Mouse (Mus musculus) gastrocnemius, adult 2 months (tissue): ENCODE results near the gene Plppr4. TPM values are rescaled to one million over a fixed set of nuclear protein-coding genes. Genes with fewer than 3 reads are reported as not detected.

ENCODE experiments used
- DNase-seq: peaks from one replicate; pipeline ENCODE4 v3.0.0; 2022
- H3K27ac ChIP-seq: fragments of 200-600 bp; 2 replicates; pipeline ENCODE4 v1.8.1; 2022; ENCODE audit warnings: mild to moderate bottlenecking
- H3K4me3 ChIP-seq: fragments of 200-600 bp; 2 replicates; pipeline ENCODE4 v1.8.1; 2022; ENCODE audit warnings: mild to moderate bottlenecking, moderate library complexity
- CTCF ChIP-seq: fragments of 200-600 bp; IDR thresholded peaks from 2 replicates; pipeline ENCODE4 v1.8.1; 2022; ENCODE audit warnings: antibody characterized with exemption, mild to moderate bottlenecking, moderate library complexity
- intact Hi-C: fragments of 180-260 bp; cut with DNase I; formaldehyde crosslinking; loops from one replicate; pipeline ENCODE4 v1.15.1; 2025
- microRNA-seq: library from miRNA; unstranded; fragments of <30 nt; microRNA quantifications from one replicate; pipeline ENCODE4 v1.2.0, GENCODE M21; 2021
- total RNA-seq, 2 experiments: library from RNA; stranded (reverse); gene quantifications; 2 replicates each; pipeline ENCODE4 v1.2.3; 2021

Plppr4 gene
- total RNA-seq, 2 experiments from 2014 or later, result 0.11 TPM; not detected in 1

DNA sequence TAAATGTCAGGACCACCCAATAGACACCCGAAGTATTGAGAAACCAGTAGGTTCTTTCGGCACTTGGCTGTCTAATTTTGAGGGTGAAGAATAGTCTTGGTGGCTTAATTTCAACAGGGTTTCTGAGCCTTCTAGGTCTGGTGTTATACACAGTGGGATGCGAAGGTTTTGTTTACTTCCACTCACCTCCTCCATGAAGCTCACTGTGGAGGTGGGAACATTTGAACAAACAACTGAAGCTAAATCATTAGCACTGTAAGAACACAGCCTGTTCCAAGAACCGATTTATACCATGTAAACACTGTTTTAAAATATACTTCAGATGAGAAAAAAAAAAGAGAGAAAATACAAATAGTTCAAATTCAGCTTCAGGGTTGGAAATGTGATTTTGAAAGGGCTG lies 47.3 kb downstream of the Plppr4 start:
- intact Hi-C loops, result no loop called here
- no peak for TF ChIP-seq CTCF
- H3K27ac ChIP-seq, result no peak overlapping the region
- DNase-seq, result no peak
- H3K4me3 ChIP-seq, result no peak overlapping the region

DNA sequence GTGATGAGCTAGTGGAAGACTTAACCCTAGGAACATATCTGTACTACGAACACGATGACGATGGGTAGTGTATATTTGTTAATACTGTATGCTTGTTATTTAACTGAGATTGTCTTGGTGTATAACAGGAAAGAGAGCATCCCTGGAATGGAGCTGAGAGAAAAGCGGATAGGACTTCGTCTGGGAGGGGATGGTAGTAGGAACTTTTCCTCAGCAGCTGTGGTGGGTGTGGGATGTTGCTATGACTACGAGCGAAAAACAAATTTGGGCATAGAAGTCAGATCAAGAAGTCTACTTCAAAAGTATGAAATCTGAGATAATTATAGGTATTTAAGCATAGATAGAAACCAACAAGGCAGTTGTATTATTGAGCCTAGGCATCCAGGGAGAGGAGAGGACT lies 48.6 kb downstream of the Plppr4 start:
- Histone ChIP-seq H3K27ac (no peak overlapping the region), H3K4me3 (no peak overlapping the region)
- no peak for TF ChIP-seq CTCF
- intact Hi-C loops, result no loop called here
- no peak for DNase-seq

DNA sequence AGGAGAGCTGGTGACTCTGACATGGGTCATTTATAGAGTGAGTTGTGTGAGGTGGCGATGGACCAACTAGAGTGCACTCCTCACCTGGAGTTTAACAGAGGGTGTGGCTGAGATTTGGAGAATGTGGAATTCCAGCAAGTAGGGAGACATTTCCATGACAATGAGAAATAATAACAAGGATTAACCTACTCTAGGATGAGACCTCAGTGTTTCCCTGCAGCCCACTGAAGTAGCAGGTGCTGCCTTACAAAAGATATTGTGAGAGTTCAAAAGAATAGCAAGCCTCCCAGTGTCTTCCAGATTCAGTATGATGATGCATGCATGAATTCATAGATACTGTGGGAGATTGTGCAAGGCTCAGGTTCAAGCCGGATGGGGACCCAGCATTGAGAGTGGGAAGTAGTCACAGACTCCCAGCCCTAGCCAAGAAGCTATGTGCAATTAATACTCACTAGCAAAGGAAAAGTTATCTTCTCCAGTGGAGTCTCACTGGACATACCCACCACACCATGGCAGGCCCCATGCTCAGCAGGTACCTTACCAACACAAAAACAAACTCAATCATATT lies 49.8 kb downstream of the Plppr4 start:
- no peak for TF ChIP-seq CTCF
- DNase-seq, result no peak
- H3K27ac ChIP-seq, result no peak overlapping the region
- no peak overlapping the region for H3K4me3 ChIP-seq
- intact Hi-C loops, result no loop called here

DNA sequence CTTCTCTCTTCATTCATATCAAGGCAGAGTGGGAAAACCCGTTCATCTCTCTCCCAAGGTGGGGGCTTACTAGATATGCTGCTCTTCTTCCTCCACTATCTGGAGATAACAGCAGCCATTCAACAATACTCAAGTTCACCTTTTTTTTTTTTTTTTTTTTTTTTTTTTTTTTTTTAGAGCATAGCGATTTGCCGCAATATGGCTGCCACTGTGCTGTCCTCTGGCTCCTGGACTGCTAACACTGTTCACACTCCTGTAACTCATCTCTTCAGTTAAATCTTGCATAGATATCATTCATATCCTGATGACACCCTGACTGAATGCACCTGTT lies 51.1 kb downstream of the Plppr4 start:
- no peak for TF ChIP-seq CTCF
- DNase-seq, result no peak
- intact Hi-C loops, result no loop called here
- Histone ChIP-seq H3K4me3 (no peak overlapping the region), H3K27ac (no peak overlapping the region)

DNA sequence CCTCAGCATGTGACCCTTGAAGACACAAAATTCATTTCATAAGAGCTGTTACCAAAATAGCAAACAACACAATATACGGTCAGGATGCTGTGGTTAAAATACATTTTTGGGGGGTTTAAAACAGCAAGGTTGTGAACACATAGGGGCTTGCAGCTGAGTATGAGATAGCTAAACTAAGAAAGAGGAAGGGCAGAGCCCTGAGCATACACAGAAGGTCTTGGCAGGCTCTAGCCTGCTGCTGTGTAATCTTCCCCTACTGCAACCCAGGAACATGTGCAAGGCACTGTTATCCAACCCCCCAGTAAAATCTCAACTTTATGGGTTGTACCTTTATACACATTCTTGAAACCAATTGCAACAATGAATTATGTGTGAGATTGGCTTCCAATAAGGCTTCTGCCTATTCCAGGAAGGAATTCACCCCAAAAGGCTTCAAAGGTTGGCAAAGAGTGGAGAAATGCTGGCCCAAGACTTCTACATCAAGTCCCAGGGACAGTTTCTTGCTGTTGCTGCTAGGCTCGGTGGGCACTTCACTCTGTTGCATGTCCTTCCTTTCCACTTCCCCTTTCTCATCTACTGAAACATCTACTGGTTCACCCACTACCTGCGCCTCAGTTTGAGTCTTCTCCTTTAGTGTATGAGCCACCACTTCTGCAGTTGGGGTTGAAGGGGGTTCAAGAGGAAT lies 51.6 kb downstream of the Plppr4 start:
- DNase-seq, result no peak
- H3K4me3 ChIP-seq, result no peak overlapping the region
- intact Hi-C loops, result no loop called here
- no peak for TF ChIP-seq CTCF
- H3K27ac ChIP-seq, result no peak overlapping the region

DNA sequence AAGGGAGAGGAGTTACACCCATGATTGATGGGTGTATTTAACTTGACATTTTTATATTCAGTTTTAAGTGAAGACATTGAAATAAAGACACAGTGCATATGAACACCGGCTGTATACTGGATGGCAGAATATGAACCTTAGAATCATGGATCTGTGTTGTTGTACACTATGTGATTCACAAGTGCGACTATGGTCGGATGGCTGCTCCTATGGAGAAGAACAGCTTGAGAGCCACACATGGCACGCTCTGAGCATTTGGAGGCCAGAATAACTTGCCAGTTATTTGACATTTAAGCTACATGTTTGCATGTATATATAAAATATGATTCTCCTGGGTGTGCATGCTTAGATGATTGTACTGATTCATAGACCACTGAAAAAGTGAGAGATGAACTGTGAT lies 53.1 kb downstream of the Plppr4 start:
- no peak for TF ChIP-seq CTCF
- DNase-seq, result no peak
- intact Hi-C loops, result no loop called here
- no peak overlapping the region for H3K4me3 ChIP-seq
- no peak overlapping the region for H3K27ac ChIP-seq

DNA sequence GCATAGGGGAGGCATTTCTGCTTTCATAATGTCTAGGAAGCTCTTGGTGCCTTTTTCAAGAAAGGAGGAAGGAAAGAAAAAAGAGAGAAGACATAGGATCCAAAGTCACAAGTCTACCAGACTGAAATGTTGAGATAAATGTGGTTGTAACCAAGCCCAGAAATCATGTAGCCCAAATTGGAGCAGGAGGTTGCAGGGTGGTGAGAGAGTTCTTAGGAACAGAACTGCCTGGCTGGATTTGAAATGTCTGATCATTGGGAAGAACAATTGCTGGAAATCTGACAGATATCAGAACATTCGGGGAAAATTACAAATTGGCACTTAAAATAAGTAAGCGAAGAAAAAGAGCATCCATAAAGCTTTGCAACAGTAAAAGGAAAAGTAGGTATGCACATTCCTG lies 56.6 kb downstream of the Plppr4 start:
- TF ChIP-seq CTCF, result no peak
- Histone ChIP-seq H3K27ac (no peak overlapping the region), H3K4me3 (no peak overlapping the region)
- no peak for DNase-seq
- intact Hi-C loops, result no loop called here

DNA sequence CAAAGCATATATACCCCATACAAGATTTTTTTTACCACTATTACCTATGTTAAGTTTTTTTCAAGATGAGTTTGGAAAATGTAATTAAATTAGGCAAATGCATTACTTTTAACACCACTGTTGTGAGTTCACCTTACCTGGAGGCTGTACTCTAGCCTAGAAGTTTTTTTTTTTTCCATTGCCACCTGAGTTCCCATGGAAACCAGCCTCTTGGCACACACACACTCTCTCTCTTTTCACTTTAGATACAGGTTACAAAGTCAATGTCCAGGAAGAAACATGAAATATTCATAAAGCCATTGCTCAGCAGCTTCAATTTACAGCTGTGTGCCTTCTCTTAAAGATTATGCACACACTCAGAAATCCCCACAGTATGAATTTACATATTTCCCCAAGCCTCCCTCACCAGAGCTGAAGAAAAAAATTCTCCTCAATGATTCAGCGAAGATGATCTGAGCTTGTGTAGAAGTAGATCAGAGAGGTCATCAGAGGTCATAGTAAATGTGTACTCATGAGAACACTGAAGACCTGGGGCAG lies 59.9 kb downstream of the Plppr4 start:
- H3K4me3 ChIP-seq, result no peak overlapping the region
- no peak overlapping the region for H3K27ac ChIP-seq
- intact Hi-C loops, result no loop called here
- DNase-seq, result no peak
- no peak for TF ChIP-seq CTCF

DNA sequence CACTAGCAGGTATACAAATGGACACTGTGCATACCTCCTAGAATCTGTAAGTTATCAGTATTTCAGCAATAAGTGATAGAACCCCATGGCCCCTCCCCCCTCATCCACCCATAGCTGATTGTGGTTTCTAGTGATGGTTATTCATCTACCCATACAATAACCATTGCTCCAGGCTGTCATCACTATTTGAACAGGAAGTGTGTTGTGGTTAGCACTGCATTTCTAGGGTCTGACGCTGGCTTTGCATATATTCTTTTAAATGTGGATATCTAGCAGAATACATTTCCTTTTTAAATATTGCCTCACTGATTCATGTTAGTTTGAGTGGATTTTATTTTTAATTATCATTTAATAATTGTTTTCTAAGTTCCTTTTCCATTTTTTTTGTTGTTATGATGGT lies 62.9 kb downstream of the Plppr4 start:
- DNase-seq, result no peak
- intact Hi-C loops, result no loop called here
- H3K27ac ChIP-seq, result no peak overlapping the region
- H3K4me3 ChIP-seq, result no peak overlapping the region
- TF ChIP-seq CTCF, result no peak

DNA sequence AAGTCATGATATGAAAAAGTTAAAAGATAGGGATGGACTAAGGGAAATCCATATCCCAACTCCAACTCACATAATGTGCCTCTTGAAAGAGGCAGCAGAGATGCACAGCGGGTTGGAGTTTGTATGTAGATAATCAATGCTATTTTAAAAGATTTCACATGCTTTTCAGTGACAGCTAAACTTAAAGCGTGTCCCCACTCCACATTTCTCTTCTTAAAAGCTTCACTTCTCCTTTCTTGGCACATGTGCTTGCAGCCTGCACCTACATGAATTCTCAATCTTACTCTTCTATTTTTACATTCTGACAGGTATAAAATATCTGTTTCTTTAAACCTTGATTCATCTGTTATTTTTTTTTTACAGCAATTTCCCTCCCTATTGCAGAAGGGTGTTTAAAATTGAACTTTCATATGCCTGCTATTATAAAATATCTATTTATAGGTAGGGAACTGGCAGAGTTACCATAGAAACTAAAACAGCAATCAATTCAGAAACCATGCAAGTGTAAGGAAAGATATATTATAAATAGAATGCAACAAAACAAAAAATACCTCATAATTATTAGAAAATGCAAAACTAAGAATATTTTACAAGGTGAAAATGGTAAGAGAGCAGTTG lies 66.3 kb downstream of the Plppr4 start:
- DNase-seq, result no peak
- H3K4me3 ChIP-seq, result no peak overlapping the region
- TF ChIP-seq CTCF, result no peak
- intact Hi-C loops, result no loop called here
- no peak overlapping the region for H3K27ac ChIP-seq

Small RNA genes lying within 50 kb of the gene (microRNA-seq; reads per million reads assigned to microRNA genes)
- not detected for gene Gm22408

Other genes starting within 250 kb of the Plppr4 start
- not detected for gene Plppr5, start 214.0 kb upstream of the Plppr4 start, total RNA-seq